Mouse (Mus musculus) MEL-GATA-1-ER (cell line): ENCODE measurements around the gene Dao.

Source experiments
- DNase-seq: peaks from one replicate; pipeline ENCODE4 v3.0.0-alpha.2; 2012; ENCODE audit warnings: low read depth; ENCODE audit errors: extremely low read depth

The Dao gene

DNA sequence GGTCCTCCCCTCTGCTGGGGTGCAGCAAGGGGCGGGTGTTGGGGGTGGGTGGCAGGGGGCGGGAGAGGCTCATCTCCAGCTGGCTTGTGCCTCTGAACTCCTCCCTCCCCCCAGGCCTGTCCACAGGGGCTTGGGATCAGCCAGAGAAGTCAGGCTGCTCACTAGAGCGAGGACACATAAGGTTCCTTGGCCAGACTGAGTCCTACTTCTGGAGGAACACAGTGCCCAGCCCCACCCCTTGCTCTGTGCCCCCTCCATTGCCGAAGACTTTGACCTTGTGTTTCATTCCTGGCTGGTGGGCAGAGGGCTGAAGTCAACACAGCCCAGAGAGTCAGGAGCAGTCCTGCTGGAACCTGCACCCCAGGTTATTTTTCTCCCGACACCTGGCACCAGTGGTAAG, at the start of gene Dao:
Gene Dao (plus strand): TSS at position 162 of the 400 bp plus-strand sequence.
- DNase-seq, result no peak

DNA sequence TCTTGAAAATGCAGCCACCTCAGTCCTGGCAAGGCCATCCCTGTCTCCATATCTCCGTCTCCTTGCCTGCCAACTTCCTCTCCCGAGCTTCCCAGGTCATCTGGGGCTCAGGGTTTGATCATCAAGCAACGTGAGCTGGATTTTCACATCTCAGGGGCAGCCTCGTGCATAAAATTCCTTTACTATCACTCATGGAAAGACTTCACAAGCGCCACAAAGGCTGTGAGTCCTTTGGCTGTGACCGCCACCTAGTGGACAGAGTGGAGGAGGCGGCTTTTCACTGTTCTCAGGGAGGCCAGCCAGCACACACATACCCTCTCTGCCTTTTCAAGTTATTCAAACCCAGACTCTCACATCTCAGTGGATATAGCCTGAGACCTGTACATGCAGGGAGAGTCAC, 49.1 kb upstream of the Dao start:
- peak; percentile 41 for DNase-seq

DNA sequence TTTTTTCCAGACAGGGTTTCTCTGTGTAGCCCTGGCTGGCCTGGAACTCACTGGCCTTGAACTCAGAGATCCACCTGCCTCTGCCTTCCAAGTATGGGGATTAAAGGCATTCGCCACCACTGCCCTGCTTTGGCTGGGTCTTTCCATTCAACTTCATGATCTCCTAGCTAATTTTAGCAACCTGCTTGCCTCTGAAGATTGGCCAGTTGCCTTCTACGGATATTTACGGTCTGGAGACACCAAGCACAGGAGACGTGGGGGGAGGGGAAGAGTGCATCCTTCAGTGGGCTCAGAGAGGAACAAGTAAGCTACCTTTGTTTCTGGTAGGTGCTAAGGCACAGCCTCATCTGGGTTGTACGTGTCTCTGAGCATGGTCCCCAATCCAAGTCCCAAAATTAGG, 48.2 kb upstream of the Dao start:
- DNase-seq, result no peak

DNA sequence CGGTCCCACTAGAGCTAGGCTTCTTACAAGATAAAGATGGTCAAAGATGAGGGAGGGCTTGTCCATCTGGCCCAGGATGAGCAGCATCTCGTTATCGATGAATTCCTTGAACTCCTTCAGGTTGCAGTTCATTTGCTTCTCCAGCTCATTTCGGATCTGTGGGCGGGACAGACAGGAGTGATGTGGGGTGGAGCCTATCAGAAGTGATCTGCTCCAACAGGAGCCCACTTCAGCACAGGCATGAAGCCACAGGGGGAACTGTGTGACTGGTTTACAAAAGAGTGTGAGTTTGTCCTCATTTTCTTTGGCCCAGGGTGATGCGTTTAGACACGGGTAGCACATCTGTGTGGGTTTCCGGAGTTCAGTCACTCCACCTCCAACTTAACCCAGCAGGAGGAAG, 47.8 kb upstream of the Dao start:
- no peak for DNase-seq

DNA sequence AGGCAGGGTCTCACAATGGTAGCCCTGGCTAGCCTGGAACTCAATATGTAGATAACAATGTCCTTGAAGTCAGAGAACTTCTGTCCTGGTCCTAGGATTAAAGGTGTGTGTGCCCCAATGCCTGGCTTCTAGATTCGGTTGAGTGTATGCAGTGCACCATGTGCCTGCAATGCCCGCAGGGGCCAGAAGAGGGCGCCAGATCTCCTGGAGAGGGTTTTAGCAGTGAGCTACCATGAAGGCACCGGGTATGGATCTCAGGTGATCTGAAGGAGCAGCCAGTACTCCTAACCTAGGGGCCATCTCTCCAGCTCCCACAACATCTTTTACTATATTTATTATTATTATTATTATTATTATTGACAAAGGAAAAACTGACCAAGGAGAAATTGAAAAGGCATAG, 47.0 kb upstream of the Dao start:
- peak; percentile 60 for DNase-seq

DNA sequence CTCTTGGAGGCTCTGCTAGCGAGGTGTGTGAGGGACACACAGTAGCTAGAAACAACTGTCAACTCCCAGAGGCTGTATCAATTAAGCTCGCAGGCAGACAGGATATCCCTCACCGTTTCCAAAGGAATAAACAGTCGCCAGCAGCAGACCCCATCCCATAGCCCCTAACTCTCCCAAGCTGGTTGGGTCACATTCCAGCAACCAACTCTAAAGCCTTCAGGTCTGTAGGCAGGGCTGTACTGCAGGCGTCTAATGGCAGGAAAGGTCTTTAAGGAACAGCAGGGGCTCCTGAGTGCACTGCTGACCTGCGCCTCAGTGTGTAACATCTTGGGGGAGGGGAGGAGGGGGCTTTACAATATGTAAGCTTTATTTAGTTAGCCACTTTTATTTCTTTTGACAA, 44.5 kb upstream of the Dao start:
- no peak for DNase-seq

DNA sequence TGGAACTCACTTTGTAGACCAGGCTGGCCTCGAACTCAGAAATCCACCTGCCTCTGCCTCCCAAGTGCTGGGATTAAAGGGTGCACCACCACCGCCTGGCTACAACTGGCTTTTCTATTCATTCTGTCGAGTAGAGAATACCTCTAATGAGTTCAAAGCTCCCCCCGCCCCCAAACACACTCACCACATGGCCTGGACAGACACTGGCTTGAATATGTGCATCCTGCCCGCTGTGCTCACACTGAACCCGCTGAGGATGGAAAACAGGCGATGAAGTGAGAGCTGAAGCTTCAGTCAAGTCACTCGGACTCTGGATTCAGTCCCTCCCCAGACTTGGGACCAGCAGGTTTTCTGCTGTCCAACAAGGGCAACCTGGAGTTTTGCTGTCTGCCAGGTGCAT, 43.1 kb upstream of the Dao start:
- DNase-seq, result no peak

DNA sequence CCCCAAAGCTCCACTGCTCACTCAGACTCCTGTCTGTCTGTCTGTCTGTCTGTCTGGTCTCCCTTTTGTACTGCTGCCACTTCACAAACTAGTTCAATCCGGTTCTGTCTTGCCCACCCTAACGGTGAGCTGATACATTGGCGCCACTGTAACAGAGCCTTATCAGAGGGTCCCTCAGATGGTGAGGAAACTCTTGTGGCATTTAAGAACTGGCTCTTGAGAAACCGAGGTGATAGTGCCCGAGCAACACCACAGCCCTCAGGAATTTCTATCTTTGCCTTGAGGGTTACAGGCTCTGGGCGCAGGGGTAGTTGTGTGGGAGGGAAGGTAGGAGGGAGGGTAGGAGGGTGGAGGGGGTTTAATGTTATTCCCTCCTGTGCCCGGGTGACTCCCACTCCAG, 41.7 kb upstream of the Dao start:
- DNase-seq, result no peak

DNA sequence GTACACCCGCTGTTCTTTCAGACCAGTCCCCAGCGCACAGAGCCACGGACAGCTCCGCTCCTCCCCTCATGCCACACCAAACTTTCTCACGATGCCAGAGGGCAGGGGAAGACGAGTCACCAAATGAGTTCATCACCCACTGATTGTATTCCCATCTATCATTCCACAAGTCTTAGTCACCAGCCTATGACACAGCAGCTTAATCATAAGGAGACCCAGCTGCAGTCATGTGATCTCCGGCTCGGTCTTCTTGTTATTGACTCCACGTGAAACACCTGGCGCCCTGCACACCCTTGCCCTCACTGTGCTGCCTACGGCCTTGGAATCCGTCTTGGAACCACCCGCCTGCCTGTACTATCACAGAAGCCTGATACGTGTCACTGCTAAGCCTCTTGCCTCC, 38.5 kb upstream of the Dao start:
- DNase-seq, result no peak

DNA sequence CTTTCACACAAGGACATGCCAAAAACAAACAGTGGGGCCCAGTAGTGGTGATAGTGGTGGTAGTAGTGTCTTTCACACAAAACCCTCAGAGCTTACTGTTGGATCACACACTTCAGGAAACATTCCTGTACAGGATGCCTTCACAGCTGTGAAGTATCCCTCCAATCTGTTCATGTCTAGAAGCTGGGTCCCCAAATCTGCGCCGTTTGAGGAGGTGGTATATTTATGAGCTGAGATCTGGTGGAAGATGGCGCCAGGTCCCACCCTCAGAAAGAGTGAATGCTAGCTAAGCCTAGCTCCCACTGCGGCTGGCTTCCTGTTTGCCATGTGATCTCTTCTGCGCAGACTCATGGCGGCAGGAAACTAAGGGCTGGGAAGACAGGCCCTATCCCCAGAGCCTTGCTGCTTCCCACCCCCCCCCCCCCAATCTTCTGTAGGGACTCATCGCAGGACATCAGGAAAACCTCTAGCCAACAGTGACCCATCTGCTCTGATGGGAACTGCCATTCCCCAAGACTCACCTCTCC, 37.8 kb upstream of the Dao start:
- DNase-seq, result no peak

DNA sequence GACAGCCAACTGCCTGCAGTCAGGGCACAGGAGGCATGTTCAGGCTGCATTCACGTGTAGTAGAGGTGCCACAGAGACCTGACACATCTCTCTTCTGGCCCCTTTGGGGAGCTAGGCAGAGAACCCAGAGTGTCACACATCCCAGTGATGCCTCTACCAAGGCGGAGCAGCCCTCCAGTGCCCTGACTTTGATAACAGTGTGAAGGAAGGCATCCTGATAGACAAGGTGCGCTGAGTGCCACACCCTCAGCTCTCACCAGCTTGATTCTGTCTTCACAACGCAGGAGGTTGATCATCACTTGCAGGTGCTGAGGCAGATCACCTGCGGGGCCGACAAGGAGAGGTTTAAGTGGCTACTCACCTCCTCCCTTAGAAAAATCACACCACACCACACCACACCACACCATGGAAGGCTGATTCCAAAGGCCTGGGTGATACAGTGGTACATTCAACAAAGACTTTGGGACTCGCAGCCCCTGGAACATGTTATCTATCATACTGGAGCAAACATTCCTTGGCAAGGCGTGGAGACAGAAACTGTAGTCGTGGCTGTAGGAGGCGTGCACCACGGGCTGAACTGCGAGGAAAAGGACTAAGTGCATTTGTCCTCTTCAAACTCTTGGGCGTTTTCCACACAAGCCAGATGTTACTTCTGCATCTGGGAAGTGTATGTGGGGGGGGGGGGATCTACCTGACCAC, 36.9 kb upstream of the Dao start:
- DNase-seq, result no peak

DNA sequence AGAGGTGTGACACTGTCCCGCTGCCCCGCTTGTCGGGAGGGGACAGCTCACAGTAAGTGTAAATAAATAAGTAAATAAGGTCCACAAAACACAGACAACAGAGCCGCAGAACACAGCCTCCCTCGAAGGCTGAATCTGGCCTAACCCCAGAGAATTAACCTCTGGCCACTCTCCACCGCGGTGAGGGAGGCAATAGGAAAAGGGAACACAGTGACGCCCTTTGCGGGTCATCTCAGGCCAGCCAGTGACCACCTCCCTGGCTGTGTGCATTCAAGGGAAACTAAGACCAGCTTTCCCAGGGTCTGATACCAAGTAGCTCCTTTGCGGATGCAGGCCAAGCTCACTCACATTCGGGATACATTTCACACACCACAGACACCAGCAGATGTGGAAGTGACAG, 35.1 kb upstream of the Dao start:
- no peak for DNase-seq

DNA sequence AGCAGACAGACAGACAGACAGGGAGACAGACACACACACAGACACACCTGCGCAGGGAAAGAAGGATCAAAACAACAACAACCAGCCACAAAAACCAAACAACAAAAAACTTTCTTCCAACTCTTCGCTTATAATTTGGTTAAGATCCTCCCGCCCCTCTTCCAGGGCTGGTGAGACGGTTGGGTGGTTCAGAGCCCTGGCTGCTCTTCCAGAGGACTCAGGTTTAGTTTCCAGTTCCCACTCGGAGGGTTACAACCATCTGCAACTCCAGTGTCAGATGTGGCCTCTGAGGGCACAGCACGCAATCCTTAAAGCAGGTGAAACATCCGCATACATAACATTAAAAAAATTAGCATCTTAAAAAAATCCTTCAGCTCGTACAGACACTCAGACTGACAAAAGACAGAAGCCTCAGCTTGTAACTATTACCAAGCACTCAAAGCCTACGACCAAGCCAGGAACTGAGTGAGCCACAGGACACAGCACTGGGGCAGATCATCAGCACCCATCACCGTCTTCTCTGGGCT, 32.0 kb upstream of the Dao start:
- no peak for DNase-seq

DNA sequence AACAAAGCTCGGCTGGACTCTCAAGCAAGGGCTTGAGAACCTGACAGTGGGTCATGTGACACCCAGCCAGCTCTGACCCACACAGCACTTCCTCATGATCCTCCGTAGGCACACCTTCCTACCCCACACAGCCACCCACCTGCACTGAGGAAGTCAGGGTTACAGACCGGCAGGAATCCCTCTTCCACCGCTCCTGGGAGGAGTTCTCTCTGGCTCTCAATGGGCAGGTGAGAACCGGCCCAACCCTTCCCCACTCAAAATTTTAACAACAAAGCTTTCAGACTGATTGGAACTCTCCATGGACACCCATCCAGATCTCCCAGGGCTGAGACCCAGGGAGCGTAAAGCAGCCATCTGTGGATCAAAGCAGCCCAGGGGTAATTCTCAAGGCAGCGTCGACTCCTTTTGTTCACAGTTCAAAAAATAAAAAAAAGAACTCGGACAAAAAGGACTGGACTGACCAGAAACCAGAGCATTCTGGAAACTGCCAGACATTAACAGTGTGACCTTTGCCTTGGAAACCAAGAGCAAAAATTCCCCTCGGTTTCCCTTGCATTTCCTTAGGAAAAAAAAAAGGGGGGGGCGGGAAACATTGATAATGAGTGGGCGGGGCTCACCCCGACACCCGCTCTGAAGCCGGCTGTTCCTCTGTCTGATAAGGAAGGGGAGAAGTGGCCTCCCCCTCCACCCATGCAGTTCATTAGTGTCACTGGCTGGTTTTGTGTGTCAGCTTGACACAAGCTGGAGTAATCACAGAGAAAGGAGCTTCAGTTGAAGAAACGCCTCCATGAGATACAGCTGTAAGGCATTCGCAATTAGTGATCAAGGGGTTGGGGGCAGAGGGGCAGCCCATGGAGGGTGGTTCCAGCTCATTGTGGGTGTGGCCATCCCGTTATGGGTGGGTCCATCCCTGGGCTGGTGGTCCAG, 30.7 kb upstream of the Dao start:
- peak; percentile 57 for DNase-seq

DNA sequence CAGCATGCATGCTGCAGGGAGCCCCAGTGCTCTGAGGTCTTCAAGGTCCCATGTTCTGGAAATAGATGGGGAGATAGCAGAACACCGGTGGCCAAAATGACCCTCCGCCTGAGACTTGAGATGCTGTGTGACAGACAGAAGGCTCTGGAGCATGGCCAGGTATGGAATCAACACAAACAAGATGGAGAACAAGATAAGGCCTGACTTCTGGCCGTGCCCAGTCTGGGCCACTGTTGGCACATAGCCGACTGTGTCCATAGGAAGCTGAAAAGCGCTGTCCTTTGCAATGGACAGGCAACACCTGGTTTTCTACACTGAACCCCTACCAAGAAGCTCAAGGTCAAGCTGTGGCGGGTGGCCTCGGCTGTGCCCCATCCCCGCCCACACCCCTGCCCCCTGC, 29.7 kb upstream of the Dao start:
- no peak for DNase-seq

DNA sequence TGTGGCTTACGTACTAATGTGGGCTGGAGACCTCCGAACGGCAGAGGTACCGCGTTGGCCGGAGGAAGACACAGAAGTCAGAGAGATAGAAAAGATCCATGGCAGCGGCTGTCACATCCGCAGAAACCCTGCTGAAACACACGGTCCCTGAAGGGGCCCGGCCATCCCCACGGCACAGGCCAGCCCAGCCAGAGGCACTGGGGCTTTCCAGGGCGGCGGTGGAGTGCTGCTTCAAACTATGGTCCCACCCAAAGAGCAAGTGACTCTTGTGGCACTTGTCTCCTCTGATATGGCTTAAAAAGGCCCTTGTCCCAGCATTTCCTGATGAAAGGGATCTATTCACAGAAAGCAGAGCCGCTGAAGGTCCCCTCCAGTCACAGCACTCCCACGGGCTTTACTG, 28.9 kb upstream of the Dao start:
- no peak for DNase-seq

DNA sequence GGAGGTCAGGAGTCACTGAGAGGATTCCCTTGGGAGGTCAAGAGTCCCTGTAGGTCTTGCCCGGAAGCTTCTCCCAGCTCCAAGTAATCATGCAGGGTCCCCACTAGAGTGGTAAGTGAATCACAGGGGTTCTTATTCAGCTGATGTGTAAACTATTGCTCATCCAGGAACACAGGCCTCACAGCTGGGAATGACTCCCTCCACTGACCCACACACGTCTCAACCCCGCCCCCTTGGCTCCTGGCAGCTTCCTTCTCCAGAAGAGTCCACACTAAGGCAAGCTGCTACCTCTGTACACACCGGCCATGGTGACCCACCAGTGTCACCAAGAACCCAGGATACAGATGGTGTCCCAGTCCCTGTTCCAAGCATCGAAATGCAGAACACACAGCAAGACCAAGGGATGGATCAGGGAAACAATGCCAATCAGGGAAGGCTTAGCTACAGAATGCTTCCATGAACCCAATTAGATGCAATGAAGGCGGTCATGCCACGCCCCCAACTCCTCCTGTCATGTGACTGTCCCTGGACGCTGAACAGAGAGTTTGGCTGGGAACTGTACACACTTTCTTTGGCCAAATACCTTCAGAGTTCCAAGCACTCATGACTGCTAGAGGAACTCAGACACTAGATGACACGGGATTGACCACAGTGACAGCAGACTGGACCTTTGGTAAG, 27.8 kb upstream of the Dao start:
- no peak for DNase-seq

DNA sequence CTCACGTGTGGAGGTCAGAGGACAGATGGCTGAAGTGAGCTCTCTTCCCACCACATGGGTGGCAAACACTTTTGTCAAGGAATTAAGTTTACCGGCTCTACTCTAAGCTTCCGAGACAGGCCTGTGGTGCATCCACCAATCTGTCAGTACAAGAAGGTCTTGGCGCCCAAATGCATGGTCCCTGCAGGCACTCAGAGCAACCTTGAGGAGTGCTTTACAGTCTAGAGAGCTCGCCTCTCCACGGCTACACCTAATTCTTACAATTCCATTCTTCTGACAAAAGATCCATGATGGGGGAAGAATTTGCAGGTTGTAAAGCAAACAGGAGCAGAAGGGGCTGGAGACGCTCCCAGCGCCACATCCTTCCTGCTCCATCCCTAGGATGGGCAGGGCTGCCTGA, 26.9 kb upstream of the Dao start:
- DNase-seq, result no peak

DNA sequence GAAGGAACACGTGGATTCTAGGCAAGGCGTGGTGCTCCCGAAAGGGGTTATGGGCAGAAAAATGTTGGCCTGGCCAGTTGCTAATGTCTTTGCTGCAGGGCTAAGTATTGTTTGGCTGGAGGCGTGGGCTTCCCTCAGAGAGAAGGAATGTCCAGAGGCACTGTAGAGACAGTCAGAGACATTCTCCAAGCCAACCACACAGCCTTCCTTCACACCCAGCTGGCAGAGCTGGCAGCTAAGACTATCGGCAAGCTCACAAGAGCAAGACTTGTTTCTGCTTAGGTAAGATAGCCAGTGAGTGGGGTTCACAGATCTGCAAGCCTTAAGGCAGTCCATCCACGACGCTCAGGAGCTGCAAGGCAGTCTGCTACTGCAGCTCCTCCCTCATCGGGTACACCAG, 26.2 kb upstream of the Dao start:
- no peak for DNase-seq

DNA sequence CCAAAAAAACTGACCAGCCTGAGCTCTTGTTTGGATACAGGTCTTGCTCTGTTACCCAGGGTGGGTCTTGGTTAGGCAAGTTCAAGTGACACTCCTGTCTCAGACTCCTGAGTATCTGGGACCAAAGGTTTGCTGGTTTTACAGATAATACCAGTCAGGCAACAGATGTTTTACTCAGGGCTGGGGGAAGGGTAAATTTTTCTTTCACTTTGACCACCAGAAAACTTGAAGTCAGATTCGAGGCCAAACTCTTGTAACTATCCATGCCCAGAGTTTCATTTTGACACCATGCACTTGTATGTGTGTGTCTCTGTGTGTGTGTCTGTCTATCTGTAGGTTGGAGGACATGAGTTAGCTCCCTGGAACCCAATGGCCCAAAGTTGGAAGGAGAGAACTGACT, 23.0 kb upstream of the Dao start:
- DNase-seq, result no peak

DNA sequence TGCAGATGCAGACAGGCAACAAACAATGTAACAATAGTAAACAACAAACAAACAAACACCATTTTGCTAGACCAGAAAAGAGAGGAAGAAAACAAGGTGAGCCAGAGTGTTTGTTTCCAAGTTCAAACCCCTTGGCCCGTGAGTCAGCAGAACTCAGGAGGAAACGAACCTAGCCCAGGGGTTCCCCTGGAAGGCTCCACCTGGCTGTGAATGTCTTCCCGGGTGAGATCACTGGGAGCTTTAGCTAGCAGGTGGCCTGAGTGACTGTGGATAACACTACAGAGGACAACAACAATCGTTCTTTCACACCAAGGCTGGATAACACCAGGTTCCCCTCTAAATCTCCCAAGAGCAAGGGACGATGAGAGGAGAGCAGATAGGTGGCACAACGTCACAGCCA, 22.3 kb upstream of the Dao start:
- no peak for DNase-seq

DNA sequence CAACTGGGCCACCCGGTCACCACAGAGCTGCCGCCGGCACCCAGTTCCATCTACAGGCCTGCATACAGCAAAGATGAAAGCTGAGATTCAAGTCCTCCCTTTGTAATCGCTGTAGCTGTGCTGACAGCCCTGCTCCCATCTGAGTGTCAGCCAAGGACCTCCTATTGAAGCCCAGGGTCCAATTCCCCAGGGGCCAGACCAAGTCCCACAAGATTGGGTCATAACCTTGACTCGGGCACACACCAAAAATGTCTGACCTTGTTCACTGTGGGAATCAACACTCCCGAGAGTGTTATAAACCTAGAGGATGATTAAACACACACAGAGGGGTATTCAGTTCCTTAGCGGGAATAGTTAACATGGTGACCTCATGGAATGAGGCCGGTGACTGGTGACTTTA, 21.7 kb upstream of the Dao start:
- no peak for DNase-seq
